10 mouse cellular contexts compared by ENCODE assay signal in the genomic region with DNA sequence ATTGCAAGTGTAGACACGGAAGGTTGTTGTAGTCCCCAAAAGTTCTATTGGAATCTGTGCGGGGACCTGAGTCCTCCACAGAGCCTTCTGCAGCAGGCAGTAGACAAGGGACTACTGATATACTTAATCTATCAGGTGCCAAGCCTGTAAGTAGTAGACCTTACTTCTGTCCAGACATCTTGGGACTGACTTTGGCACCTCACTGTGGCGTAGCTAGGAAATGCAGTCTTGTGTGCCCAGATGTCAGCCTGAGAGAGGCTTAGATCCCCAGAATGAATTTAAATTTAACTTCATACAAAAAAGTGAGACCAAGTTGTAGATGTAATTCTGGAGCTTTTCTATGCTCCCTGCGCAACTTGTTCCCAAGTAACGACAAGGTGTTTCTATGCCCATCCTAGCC. TPM values are rescaled to one million over a fixed set of nuclear protein-coding genes. Genes with fewer than 3 reads are reported as not detected.
DNase-seq lines count a peak whose midpoint lies in the region; ATAC-seq lines count a peak whose summit lies in the region.
"Had no signal": no experiment of that assay in that cellular context is flagged by ENCODE, and none has a peak within 500 bp of the region (broad histone marks: within the 10 kb centered on the region; RNA-seq: fewer than 3 reads in every experiment).

No protein-coding gene starts in this region.

- ATAC-seq in kidney, embryonic 15.5 days (replicated peaks; ENCODE audit: low FRiP score), result no peak
- ATAC-seq: hindbrain, embryonic 16.5 days had no signal

- no peak overlapping the region for H3K4me2 ChIP-seq in kidney, embryonic 15.5 days
- H3K4me2 ChIP-seq: embryonic facial prominence, embryonic 13.5 days had no signal

- H3K36me3 ChIP-seq in kidney, embryonic 15.5 days, result no peaks in the 10 kb centered on the region
- H3K36me3 ChIP-seq in embryonic facial prominence, embryonic 10.5 days (replicated peaks), result no peaks in the 10 kb centered on the region
- H3K36me3 ChIP-seq: embryonic facial prominence, embryonic 13.5 days had no signal

- H3K27me3 ChIP-seq in kidney, embryonic 15.5 days, result no peaks in the 10 kb centered on the region
- no peaks in the 10 kb centered on the region for H3K27me3 ChIP-seq in embryonic facial prominence, embryonic 10.5 days (replicated peaks; ENCODE audit: low read depth, poor library complexity, severe bottlenecking)
- H3K27me3 ChIP-seq: embryonic facial prominence, embryonic 13.5 days had no signal

- H3K9ac ChIP-seq in kidney, embryonic 15.5 days, result no peak overlapping the region
- H3K9ac ChIP-seq: embryonic facial prominence, embryonic 13.5 days had no signal

- no peak overlapping the region for H3K4me3 ChIP-seq in kidney, embryonic 15.5 days (replicated peaks)
- H3K4me3 ChIP-seq in embryonic facial prominence, embryonic 10.5 days, result no peak overlapping the region
- H3K4me3 ChIP-seq: embryonic facial prominence, embryonic 13.5 days had no signal

- no peaks in the 10 kb centered on the region for H3K9me3 ChIP-seq in kidney, embryonic 15.5 days (replicated peaks)
- no peaks in the 10 kb centered on the region for H3K9me3 ChIP-seq in embryonic facial prominence, embryonic 10.5 days
- H3K9me3 ChIP-seq: embryonic facial prominence, embryonic 13.5 days had no signal

- no peaks in the 10 kb centered on the region for H3K4me1 ChIP-seq in kidney, embryonic 15.5 days
- H3K4me1 ChIP-seq in embryonic facial prominence, embryonic 10.5 days, result no peaks in the 10 kb centered on the region
- H3K4me1 ChIP-seq: embryonic facial prominence, embryonic 13.5 days had no signal

- WGBS in kidney, embryonic 15.5 days, result 91% methylated on average over 5 of the region's 5 CpGs
- 91% methylated on average over 5 of the region's 5 CpGs for WGBS in embryonic facial prominence, embryonic 10.5 days

- DNase-seq in cerebellum, adult 8-10 months, result peak; percentile 4
- no peak for DNase-seq in cerebellum, adult 11-12 months
- DNase-seq in kidney, adult 9 months, result peak; percentile 22
- peak; percentile 27 for DNase-seq in A20 (ENCODE audit: low read depth, low spot score)
- peak; percentile 37 for DNase-seq in adipocyte (ENCODE audit: low spot score)
- DNase-seq in retina, embryonic 14.5 days (ENCODE audit: low spot score), result no peak
- no peak for DNase-seq in embryonic facial prominence, embryonic 10.5 days (ENCODE audit: low spot score)

- H3K27ac ChIP-seq in kidney, embryonic 15.5 days, result no peak overlapping the region
- no peak overlapping the region for H3K27ac ChIP-seq in embryonic facial prominence, embryonic 10.5 days (replicated peaks)
- H3K27ac ChIP-seq: embryonic facial prominence, embryonic 13.5 days had no signal

RNA-seq across cellular contexts. Expression of a gene that starts 33.2 kb away (rescaled TPM):
- 4.4 and 5.2 TPM in 2 replicates for polyA plus RNA-seq in kidney, embryonic 15.5 days (2015; fragmentation: Nextera tagmentation; extraction: Ambion mirVana)
- polyA plus RNA-seq in embryonic facial prominence, embryonic 10.5 days (2016; fragmentation: Nextera tagmentation; extraction: Ambion mirVana), result 0.09 TPM in 1 of 2 replicates, not detected in the other

RNA-seq across cellular contexts. Expression of a gene that starts 50.0 kb away (rescaled TPM):
- 0.30 and 0.32 TPM in 2 replicates for polyA plus RNA-seq in kidney, embryonic 15.5 days (2015; fragmentation: Nextera tagmentation; extraction: Ambion mirVana)
- polyA plus RNA-seq in embryonic facial prominence, embryonic 10.5 days (2016; fragmentation: Nextera tagmentation; extraction: Ambion mirVana), result 0.09 and 0.11 TPM in 2 replicates

Comparison
In these comparisons a context has a peak if more than half of its experiments do, and no peak if none do; other contexts are left out.
1. DNase-seq: peak in cerebellum, adult 8-10 months (single experiment), kidney, adult 9 months (single experiment), A20 (single experiment) and adipocyte (single experiment); none in cerebellum, adult 11-12 months (single experiment), retina, embryonic 14.5 days (single experiment) and embryonic facial prominence, embryonic 10.5 days (single experiment).